Mouse (Mus musculus) heart, adult 9 months (tissue): ENCODE results near the gene Synpo2.

Experiments
- DNase-seq, 2 experiments: peaks; one replicate each; pipeline ENCODE4 v3.0.0; 2022; ENCODE audit warnings: low spot score in 2 of 2

Synpo2 gene

GRCm38 (mm10) chr3:123033804-123034203, 202.1 kb downstream of the Synpo2 start:
- DNase-seq = no peak
